Mouse (Mus musculus): Measurements from ENCODE around the gene Lypd6.

Lypd6 gene

DNA sequence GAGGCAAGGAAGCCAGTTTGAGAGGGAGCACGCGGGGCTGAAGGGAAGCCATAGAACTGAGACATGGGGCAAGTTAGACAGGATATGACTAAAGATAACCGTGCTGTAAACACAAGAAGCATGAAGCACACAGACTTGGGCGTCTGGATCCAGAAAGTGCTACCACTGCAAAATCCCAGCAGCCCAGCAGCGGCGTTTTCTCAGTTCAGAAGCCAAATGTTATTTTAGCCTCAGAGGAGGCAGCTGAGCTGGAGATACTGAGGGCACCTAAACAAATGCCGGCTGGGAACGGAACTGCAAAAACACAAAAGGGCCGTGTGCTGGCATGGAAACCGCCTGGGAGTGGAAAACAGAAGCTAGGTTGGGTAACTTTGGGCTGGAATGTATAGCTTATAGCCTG lies 43.9 kb downstream of the Lypd6 start:
- no peak for DNase-seq (ENCODE audit: low spot score)

DNA sequence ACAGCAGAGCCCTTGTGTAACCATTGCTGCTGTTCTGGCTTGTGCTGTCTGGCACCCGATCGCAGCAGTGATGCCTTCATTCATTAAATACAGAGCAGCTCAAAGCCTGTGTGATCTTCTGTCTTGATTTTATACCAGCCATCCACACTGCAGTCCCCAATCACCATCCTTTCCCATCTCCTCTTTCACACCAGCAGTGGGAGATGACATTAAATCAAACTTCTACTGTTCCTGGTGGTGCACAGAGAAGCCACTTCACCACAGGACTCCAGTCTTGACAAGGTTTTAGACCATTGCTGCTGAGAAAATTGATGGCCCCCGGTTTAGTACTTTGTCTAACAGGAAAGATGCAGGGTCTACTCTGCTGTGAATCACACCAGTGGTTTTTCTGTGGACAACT lies 44.9 kb downstream of the Lypd6 start:
- DNase-seq (ENCODE audit: low spot score) = no peak

DNA sequence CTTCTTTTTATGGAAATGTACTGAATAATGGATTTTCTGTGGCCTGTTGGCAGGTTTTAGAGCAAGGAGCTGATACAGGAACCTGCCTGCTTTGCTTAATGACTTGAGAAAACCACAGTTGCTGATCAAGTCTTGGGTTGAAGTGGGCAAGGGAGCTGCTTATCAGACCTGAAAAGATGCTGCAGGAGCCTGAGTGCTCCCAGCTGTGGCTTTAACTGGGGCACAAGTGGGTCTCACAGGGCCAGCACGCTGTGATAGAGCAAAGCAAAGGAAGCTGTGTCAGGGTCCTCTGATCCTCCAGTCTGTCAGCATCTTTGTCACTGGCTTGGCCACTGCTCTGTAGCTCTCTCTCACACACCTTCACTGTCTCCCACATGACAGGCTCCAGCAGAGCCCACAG lies 45.4 kb downstream of the Lypd6 start:
- no peak for DNase-seq (ENCODE audit: low spot score)

DNA sequence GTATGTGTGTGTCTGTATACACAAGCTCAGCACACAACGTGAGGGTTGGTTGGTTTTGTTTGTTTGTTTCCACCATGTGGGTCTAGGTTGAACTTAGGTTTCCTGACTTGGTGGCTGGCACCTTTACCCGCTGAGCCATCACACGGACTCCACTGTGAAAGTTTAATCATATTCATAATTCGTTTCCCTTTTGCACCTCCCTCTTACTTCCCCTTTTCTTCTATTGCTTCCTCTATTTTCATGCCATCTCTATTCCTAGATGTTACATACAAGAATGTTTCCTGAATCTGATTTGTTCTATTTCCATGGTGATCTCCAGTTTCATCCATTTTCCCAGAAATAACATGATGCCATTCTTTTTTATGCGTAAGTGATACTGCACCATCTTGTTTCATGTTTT lies 46.2 kb downstream of the Lypd6 start:
- no peak for DNase-seq (ENCODE audit: low spot score)

DNA sequence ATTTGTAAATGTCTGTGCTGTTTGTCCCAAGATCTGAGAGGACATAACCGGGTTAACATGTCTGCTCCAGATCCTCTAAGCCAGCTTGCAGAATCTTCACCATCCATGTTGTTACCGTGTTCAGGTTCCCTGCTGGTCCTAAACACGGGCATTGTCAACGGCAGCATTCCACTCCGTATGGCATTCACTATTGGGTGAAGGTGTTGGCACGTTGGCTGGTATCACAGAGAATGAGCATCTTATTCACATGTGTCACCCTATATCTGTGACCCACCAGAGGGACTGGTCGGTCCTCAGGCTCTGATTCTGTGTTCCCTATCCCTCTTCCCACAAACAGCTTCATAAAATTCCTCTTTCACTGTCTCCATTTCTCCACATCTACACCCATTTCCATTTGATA lies 52.9 kb downstream of the Lypd6 start:
- no peak for DNase-seq (ENCODE audit: low spot score)

DNA sequence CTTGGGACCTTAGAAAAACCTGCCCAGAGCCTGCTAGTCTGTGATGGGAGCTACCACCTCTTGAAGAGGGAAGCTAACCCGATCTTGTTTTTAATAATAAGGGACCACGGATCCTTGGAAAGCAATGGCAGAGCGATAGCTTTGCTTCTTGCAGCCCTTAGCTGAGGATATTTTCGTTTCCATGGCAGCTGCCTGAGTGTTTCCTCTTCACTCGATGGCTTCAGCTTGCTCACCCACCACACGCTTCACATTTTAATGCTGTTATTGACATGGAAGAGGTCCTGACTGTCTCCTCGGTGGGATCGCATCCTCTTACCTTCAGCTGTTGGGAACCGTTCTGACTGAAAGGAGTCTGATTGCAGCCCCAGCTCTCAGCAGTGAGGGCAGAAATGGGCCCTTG lies 54.6 kb downstream of the Lypd6 start:
- no peak for DNase-seq (ENCODE audit: low spot score)

DNA sequence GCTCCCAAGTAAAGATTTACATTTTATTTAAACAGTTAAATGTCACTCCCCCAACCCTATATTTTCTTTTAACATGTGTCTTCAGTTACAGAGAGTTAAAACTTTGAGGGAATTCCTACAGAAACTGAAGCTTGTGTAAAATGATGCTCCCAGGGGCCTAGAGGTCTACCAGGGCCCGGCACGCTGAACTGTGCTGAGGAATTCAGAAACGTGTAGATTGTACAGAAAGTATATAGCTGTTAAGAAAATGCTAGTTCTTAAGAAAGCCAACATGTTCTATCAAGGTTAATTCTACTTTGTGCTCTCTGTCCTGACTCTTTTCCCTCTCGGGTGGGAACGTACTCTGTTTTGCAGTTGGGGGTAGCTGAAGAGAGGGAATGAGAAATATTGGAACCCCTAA lies 57.1 kb downstream of the Lypd6 start:
- no peak for DNase-seq (ENCODE audit: low spot score)

DNA sequence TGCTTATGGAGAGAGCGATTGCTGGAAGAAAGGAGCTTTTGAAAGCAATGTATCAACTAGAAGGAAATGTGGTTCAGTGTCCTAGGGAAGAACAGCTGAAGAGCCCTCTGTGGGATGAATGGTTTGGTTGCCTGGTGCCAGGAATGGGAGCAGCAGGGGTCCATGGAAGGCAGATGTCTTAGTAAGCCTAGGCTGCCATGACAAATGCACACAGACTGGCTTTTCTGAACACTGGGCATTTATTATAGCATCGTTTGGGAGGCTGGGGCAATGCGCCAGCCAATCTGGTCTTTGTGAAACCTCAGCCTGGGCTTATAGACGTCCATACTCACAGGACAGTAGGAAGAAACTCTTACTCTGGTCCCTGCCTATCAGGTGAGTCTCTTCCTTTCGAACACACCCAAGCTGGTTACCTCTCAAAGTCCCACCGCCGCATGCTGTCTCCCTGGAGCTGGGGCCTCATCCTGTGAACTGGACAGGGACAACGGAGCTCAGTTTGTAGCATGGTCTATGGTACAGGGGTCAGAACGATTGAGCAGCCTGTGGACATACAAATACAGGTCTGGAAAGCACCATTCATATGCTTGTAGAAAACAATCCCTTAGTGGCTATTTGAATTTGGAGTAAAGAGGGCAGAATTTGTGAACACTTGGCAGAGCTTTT lies 61.4 kb downstream of the Lypd6 start:
- DNase-seq (ENCODE audit: low spot score) = no peak

DNA sequence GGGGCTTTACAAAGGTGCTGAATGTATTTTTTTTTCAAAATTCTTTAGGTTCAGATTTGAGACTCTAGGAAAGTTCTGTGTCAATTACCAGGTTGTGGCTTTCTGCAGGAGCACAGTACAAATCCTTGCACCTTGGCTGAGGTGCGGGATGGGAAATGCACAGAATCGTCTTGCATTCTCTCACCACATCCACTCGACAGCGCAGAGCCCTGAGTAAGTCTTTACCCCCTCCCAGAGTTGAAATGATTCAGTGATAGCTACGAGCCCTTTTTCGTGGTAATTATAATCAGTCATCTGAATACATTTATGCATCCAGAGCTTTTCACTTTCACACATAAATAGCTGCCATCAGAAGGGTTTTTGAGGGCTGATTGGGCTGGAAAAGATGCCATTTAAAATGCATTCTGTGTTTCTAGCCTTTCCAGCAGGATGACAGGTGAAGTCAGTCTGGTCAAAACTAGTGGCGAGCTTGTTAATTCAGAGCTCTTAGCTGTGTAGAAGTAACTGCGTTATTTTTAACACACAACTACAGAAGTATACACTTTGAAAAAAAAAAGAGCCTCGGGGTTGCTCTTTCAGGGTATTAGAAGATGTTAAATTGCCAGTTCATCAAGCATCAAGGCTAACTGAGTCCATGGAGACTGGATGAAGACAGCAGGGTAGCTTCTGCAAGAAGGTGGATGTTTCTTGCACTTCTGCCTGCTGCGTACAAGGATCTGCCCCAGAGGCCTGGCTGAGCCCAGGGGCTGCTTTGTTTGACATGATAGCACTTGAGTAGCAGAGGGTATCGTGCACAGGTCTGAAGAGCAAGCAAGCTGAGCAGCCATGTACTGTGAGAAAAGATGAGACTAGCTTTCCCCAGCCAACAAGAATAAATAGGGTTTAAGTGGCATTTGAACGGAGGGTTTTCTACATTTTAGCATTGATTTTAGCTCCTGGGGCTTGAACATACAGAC lies 62.4 kb downstream of the Lypd6 start:
- no peak for DNase-seq (ENCODE audit: low spot score)

DNA sequence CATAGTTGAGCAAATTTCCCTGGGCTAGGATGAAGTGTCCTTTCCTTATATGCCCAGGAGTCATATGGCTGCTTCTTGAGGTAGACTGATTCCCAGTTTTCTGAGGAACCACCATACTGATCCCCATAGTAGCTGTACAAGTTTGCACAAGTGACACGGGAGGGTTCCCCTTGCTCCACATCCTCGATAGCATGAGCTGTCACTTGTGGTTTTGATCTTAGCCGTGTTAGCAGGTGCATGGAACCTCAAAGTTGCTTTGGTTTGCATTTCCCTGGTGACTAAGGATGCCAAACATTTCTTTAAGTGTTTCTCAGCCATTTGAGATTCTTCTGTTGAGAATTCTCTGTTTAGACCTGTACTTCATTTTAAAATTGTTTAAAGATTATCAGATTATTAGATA lies 64.4 kb downstream of the Lypd6 start:
- DNase-seq (ENCODE audit: low spot score) = no peak

DNA sequence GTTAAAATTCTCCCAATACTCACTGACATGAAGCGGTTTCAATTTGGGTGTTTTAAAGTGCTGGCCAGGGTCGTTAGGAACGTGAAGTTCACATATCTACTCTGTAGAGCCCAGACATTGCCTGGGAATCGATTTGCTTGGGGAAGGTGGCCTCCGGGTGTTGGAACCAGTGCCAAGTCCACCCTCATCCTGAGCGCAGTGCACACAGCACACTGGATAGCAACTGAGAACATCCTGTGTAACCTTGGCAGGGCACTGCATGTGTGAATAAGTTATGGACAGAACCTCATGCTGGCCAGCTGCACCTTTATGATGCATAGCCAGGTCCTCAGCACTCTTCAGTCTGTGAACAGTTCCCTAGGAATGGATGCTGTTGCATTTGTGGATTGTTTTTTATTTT lies 77.4 kb downstream of the Lypd6 start:
- no peak for DNase-seq (ENCODE audit: low spot score)

DNA sequence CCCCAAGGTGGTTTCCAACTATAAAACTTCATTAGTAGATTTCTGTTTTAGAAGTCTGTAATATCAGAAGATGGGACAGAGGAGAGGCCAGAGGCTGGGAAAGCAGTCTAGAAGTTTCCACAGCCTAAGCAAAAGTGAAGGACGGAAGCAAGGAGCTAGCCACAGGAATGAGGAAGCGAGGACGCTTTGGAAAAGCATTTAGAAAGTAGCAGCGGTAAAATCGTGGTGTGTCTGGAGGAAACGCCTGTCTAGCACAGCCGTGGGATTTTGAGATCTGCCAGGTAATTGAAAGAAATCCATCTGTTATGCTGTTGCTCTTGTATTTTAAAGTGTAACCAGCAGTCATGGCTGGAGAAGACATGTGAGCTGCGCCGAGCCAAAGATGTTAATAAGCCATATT lies 81.1 kb downstream of the Lypd6 start:
- no peak for DNase-seq (ENCODE audit: low spot score)

DNA sequence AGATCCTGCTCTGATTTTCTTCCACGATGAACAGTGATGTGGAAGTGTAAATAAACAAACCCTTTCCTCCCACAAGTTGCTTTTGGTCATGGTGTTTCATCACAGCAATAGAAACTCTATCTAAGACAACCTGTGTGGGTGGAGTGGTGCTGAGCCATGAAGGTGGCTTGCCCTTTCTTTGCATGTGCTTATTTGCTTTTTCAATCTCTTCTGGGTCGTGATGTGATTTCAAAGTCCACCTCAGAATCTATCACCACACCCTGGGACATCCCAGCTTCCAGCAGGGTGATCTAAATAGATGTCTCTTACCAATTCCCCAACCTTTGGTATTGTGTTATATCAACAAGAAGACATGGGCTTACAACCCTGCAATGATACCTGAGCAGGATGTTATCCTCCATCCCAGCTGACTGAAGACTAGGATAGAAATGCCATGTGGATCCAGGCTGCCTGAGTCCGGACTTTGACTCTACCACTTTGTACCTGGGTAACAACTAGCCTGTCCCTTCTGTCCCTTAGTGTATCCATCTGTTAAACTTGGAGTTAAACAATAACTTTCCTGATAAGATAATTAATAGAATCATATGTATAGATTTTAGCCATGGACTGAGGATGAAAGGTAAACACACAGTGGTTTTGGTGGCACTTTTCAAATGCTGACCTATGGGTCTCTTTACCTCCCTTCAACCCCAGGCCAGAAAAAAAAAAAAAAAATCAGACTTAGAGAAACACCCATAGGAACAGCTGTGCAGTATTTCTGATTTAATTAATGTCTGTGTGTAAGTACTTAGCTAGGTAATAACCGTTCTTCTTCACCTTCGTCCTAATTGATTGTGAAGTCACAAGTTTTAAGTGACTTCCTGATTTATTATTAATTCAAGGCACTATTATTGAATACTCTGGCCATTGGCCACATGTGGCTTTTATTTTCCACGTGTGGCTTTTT lies 83.3 kb downstream of the Lypd6 start:
- DNase-seq (ENCODE audit: low spot score) = no peak

DNA sequence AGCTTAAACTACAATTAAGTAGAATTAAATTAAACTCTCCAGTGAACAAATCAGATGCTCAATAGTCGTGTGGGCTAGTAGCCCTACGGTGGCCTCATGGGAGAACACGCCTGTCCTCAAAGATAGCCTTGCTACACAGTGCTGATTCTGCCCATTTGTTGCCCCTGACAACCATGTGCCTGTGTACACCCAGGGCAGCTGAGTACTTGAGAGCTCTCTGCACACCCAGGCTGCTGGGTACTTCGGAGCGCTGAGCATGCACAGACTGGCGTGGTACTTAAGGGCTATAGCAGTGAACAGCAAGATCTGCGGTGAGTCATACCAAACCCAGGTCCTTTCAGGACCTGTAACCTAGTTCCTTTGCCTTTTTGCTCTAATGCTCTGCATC lies 84.0 kb downstream of the Lypd6 start:
- DNase-seq (ENCODE audit: low spot score) = no peak

DNA sequence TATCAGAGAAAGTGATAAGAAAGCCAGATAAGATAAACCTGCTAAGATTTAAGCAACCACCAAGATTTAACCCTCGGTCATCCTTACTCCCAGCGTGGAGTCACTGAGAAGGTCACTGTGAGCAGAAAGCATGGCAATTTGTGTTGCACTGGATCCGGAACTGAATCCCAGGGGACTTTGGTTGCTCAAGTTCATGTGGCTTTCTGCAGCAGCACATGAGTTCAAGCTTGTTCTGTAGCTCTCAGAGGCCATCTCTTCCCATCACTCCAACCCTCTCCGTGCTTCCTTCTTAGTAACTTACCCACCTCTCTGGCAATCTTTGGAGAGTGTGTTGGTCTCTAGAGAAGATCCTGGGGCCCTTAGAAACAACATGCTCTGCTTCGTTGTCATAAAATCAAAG lies 84.6 kb downstream of the Lypd6 start:
- no peak for DNase-seq (ENCODE audit: low spot score)

DNA sequence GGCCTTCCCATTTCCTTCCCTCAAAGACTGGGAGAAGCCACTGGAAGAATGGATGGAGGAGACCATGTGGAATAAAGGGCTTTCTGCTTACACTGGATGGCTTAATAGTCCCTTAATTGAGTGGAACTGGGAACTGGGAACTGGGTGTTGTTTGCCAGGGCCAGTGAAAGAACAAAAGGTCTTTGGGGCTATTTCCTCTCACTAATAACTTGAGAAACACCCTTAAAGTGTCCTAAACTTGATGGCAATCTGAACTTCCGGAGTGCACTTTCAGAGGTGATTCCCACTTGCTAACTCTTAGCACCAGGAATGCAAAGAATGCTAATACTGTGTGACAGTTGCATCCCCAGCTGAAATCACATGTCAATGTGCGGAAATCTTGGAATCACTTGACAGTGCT lies 85.2 kb downstream of the Lypd6 start:
- no peak for DNase-seq (ENCODE audit: low spot score)

DNA sequence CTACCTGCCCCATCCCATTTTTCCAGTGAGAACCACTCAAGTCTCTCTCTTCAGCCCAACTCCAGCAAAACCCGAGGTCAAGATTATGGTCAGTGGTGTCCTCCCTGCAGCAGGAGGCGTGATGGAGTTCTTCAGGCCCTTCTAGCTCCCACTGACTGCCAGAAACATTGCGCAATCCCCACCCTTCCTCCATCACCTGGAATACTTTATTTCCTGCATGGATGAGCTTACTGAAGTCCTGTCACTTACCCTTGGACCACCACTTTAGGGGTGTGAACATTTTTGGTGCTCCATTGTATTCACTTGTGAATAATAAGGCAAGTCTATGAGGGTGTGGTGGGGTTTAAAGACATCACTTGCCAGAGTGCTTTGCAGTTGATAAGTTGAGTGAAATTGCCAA lies 85.7 kb downstream of the Lypd6 start:
- no peak for DNase-seq (ENCODE audit: low spot score)

DNA sequence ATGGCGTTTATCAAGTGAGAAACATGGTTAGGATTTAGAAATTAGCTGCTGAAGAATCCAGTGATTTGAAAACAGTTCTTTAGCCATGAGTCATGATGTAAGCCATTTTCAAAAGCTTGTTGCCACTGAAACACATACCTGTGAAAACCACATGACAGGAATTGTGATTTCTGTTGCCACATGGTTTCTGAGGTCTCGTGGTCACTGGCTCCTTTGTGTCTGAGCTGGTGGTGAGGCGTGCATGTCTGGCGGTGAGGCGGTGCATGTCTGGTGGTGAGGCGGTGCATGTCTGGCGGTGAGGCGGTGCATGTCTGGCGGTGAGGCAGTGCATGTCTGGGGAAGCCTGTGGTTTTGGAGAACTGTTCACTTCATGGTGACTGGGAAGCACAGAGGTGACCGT lies 89.8 kb downstream of the Lypd6 start:
- no peak for DNase-seq (ENCODE audit: low spot score)

DNA sequence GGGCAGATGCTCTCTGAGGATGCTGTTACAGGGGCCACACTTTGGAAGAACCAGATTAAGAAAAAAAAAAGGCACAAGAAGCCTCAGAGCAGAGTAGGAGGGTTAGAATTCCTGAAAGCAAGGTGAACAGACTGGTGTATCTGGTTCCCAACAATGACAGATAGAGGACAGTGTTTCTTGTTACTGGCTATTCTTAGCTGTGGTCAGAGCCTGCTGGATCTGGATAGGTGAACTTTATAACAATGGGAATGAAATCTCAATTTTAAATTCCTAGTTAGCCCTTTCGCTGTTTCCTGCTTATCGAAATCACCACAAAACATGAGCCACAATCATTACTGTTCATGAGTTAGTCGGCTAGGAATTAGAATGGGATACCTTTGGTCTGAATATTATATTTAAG lies 93.8 kb downstream of the Lypd6 start:
- no peak for DNase-seq (ENCODE audit: low spot score)

DNA sequence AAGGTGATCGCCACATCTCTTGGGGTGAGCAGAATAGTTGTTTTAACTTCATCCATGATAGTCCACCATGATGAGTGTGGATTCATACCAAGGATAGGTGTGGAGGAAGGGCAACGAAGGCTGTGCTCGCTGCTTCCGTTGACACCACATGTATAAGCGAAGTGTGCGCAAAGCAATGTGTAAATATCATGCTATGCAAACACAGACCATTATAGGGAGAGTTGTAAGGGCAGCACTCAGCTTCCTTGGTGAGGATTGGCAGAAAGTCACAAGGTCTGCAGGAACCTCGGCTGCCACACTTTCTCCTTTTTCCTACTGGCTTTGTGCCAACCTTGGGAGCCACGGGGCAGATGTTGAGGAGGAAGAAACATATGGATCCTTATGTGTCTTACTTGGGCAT lies 97.4 kb downstream of the Lypd6 start:
- no peak for DNase-seq (ENCODE audit: low spot score)

DNA sequence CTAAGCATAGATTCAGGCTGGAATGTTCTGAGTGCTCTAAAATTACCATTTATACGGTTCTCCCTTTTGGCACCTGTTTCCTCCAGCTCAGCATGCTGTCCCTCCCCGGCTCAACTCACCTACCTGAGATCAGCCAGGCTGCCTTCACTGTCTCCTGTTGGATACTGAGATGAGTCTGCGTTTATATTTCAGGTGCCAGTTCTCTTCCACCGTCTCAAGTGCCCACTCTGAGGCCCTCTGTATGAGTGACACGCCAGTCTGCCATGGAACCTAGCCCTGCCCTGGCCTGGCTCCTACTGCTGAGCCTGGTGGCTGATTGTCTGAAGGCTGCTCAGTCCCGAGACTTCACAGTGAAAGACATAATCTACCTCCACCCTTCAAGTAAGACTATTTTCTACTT lies 99.0 kb downstream of the Lypd6 start:
- no peak for DNase-seq (ENCODE audit: low spot score)

DNA sequence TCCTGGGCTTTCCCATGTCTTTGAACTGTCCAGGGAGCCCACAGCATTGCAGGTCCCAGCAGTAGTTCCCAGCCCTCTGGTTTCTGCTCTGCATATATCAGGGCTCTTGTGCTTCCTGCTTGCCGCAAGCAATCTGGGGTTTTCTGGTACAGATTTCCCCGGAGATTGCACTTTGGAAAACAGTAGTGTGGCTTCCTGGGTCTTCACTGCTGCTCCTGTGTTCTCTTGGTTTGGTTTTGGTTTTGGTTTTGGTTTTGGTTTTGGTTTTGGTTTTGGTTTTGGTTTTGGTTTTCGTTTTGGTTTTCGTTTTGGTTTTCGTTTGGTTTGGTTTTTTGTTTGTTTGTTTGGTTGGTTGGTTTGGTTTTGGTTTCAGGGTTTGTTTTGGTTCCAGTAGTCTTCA lies 99.9 kb downstream of the Lypd6 start:
- no peak for DNase-seq (ENCODE audit: low spot score)
